Mouse (Mus musculus) limb, embryonic 15.5 days (tissue): ENCODE data around the gene Camk2n1. TPM values are rescaled to one million over a fixed set of nuclear protein-coding genes. Genes with fewer than 3 reads are reported as not detected.

ENCODE experiments used
- ATAC-seq: fragments of 200-750 bp; cut with Nextera tagmentation; 2 replicates; pipeline ENCODE4 v1.8.0; 2017; ENCODE audit warnings: low read depth, moderate TSS enrichment; ENCODE audit not compliant: insufficient number of reproducible peaks, low FRiP score, low TSS enrichment
- H3K27ac ChIP-seq: fragments of 300-500 bp; sonication (generic); 2 replicates; pipeline ENCODE4 v1.5.1; 2015; ENCODE audit warnings: moderate library complexity, mild to moderate bottlenecking, inconsistent platforms
- H3K27me3 ChIP-seq: fragments of 300-500 bp; sonication (generic); 2 replicates; pipeline ENCODE4 v1.6.1; 2015; ENCODE audit warnings: inconsistent platforms
- H3K36me3 ChIP-seq: fragments of 300-500 bp; sonication (generic); 2 replicates; pipeline ENCODE4 v1.6.1; 2015; ENCODE audit warnings: inconsistent platforms
- H3K4me1 ChIP-seq: fragments of 300-500 bp; sonication (generic); 2 replicates; pipeline ENCODE4 v1.6.1; 2015; ENCODE audit warnings: inconsistent platforms
- H3K4me2 ChIP-seq: fragments of 300-500 bp; sonication (generic); 2 replicates; pipeline ENCODE4 v1.6.1; 2015; ENCODE audit warnings: mild to moderate bottlenecking, inconsistent platforms
- H3K4me3 ChIP-seq: fragments of 300-500 bp; sonication (generic); 2 replicates; pipeline ENCODE4 v1.5.1; 2015; ENCODE audit warnings: mild to moderate bottlenecking, inconsistent platforms
- H3K9ac ChIP-seq: fragments of 300-500 bp; sonication (generic); 2 replicates; pipeline ENCODE4 v1.6.1; 2015; ENCODE audit warnings: inconsistent platforms
- H3K9me3 ChIP-seq: fragments of 300-500 bp; sonication (generic); 2 replicates; pipeline ENCODE4 v1.6.1; 2016; ENCODE audit warnings: inconsistent platforms
- WGBS: fragments of 180-500 bp; shearing (Covaris S2); methylation state at CpG from one replicate; pipeline ENCODE4 v1.1.7; 2015; 5-methylcytosine and 5-hydroxymethylcytosine counted together
- polyA plus RNA-seq: library from polyadenylated mRNA; unstranded; fragments of >200 nt; fragmentation: Nextera tagmentation; extraction: Ambion mirVana; gene quantifications from 2 replicates; pipeline ENCODE4 v1.2.1, GENCODE M21; 2015

Gene Camk2n1
- polyA plus RNA-seq, 1 experiment from 2014 or later: 2.2 TPM

- ATAC-seq: no peak
- H3K36me3 ChIP-seq: no peaks in the 10 kb centered on the region
- peaks cover 11% of the 10 kb centered on the region for H3K4me1 ChIP-seq
- H3K9me3 ChIP-seq: no peaks in the 10 kb centered on the region
- WGBS: 40% methylated on average over 7 of the region's 7 CpGs
- H3K27me3 ChIP-seq: peaks cover 33% of the 10 kb centered on the region
- H3K9ac ChIP-seq: no peak overlapping the region
- no peak overlapping the region for H3K4me2 ChIP-seq
- H3K27ac ChIP-seq: no peak overlapping the region
- no peak overlapping the region for H3K4me3 ChIP-seq
Observed at GRCm38 (mm10) chr4:138471241-138471640, 17.1 kb downstream of the Camk2n1 start.

GRCm38 (mm10) chr4:138479595-138479994, 25.5 kb downstream of the Camk2n1 start:
- Histone ChIP-seq H3K4me3 (no peak overlapping the region), H3K4me1 (no peaks in the 10 kb centered on the region), H3K36me3 (no peaks in the 10 kb centered on the region), H3K9ac (no peak overlapping the region), H3K27ac (no peak overlapping the region), H3K4me2 (no peak overlapping the region), H3K27me3 (peaks cover 18% of the 10 kb centered on the region), H3K9me3 (no peaks in the 10 kb centered on the region)
- no peak for ATAC-seq
- WGBS: 80% methylated on average over 7 of the region's 7 CpGs

GRCm38 (mm10) chr4:138480962-138481361, 26.8 kb downstream of the Camk2n1 start:
- H3K4me2 ChIP-seq: no peak overlapping the region
- H3K27me3 ChIP-seq: peaks cover 8% of the 10 kb centered on the region
- no peaks in the 10 kb centered on the region for H3K36me3 ChIP-seq
- H3K4me3 ChIP-seq: no peak overlapping the region
- no peaks in the 10 kb centered on the region for H3K4me1 ChIP-seq
- no peak for ATAC-seq
- no peak overlapping the region for H3K9ac ChIP-seq
- WGBS: 29% methylated on average over 9 of the region's 9 CpGs
- no peaks in the 10 kb centered on the region for H3K9me3 ChIP-seq
- H3K27ac ChIP-seq: no peak overlapping the region

- WGBS: 59% methylated on average over 8 of the region's 8 CpGs
Observed at GRCm38 (mm10) chr4:138482721-138483120, 28.6 kb downstream of the Camk2n1 start.

GRCm38 (mm10) chr4:138488241-138488640, 34.1 kb downstream of the Camk2n1 start:
- H3K9me3 ChIP-seq: no peaks in the 10 kb centered on the region
- no peak overlapping the region for H3K4me3 ChIP-seq
- ATAC-seq: no peak
- no peak overlapping the region for H3K4me2 ChIP-seq
- H3K27ac ChIP-seq: no peak overlapping the region
- H3K27me3 ChIP-seq: no peaks in the 10 kb centered on the region
- 67% methylated on average over 8 of the region's 8 CpGs for WGBS
- H3K9ac ChIP-seq: no peak overlapping the region
- H3K4me1 ChIP-seq: peaks cover 1% of the 10 kb centered on the region
- H3K36me3 ChIP-seq: no peaks in the 10 kb centered on the region

More at GRCm38 (mm10) chr4:138482721-138483120, 28.6 kb downstream of the Camk2n1 start:
- Histone ChIP-seq H3K27me3 (no peaks in the 10 kb centered on the region), H3K27ac (no peak overlapping the region), H3K9ac (no peak overlapping the region), H3K4me1 (no peaks in the 10 kb centered on the region), H3K9me3 (no peaks in the 10 kb centered on the region), H3K4me3 (no peak overlapping the region), H3K4me2 (no peak overlapping the region), H3K36me3 (no peaks in the 10 kb centered on the region)
- ATAC-seq: no peak

- Histone ChIP-seq H3K9me3 (no peaks in the 10 kb centered on the region), H3K27me3 (0 out of 2 replicates have a peak, but pooled peaks cover 5% of the 10 kb centered on the region), H3K9ac (no peak overlapping the region), H3K4me1 (peaks cover 29% of the 10 kb centered on the region), H3K4me2 (no peak overlapping the region), H3K27ac (no peak overlapping the region), H3K4me3 (no peak overlapping the region), H3K36me3 (no peaks in the 10 kb centered on the region)
- ATAC-seq: no peak
- 77% methylated on average over 4 of the region's 4 CpGs for WGBS
Observed at GRCm38 (mm10) chr4:138491088-138491487, 37.0 kb downstream of the Camk2n1 start.

- Histone ChIP-seq H3K9ac (no peak overlapping the region), H3K36me3 (no peaks in the 10 kb centered on the region), H3K4me3 (no peak overlapping the region), H3K4me1 (peaks cover 31% of the 10 kb centered on the region), H3K4me2 (no peak overlapping the region), H3K9me3 (no peaks in the 10 kb centered on the region), H3K27me3 (0 out of 2 replicates have a peak, but pooled peaks cover 5% of the 10 kb centered on the region), H3K27ac (no peak overlapping the region)
- WGBS: 40% methylated on average over 5 of the region's 5 CpGs
- no peak; the same call in 1 of the 2 replicates for ATAC-seq
Observed at GRCm38 (mm10) chr4:138493161-138494001, 39.3 kb downstream of the Camk2n1 start.

GRCm38 (mm10) chr4:138494905-138495304, 40.8 kb downstream of the Camk2n1 start:
- no peak overlapping the region for H3K9ac ChIP-seq
- H3K4me3 ChIP-seq: no peak overlapping the region
- no peaks in the 10 kb centered on the region for H3K9me3 ChIP-seq
- WGBS: 21% methylated on average over 5 of the region's 5 CpGs
- H3K4me2 ChIP-seq: no peak overlapping the region
- ATAC-seq: no peak
- H3K4me1 ChIP-seq: peaks cover 31% of the 10 kb centered on the region
- H3K36me3 ChIP-seq: no peaks in the 10 kb centered on the region
- no peak overlapping the region for H3K27ac ChIP-seq
- 0 out of 2 replicates have a peak, but pooled peaks cover 5% of the 10 kb centered on the region for H3K27me3 ChIP-seq

GRCm38 (mm10) chr4:138495775-138496174, 41.7 kb downstream of the Camk2n1 start:
- H3K36me3 ChIP-seq: no peaks in the 10 kb centered on the region
- 6% methylated on average over 13 of the region's 13 CpGs for WGBS
- no peaks in the 10 kb centered on the region for H3K9me3 ChIP-seq
- no peak for ATAC-seq
- no peak overlapping the region for H3K4me3 ChIP-seq
- H3K27me3 ChIP-seq: 0 out of 2 replicates have a peak, but pooled peaks cover 5% of the 10 kb centered on the region
- peak overlapping the region; percentile 22; the same call in 1 of the 2 replicates for H3K4me2 ChIP-seq
- H3K27ac ChIP-seq: no peak overlapping the region
- H3K4me1 ChIP-seq: peaks cover 31% of the 10 kb centered on the region
- no peak overlapping the region for H3K9ac ChIP-seq

GRCm38 (mm10) chr4:138496746-138497520, 42.8 kb downstream of the Camk2n1 start:
- ATAC-seq: no peak
- no peak overlapping the region for H3K4me3 ChIP-seq
- H3K4me1 ChIP-seq: peaks cover 31% of the 10 kb centered on the region
- H3K9ac ChIP-seq: no peak overlapping the region
- no peak overlapping the region for H3K4me2 ChIP-seq
- no peak overlapping the region for H3K27ac ChIP-seq
- no peaks in the 10 kb centered on the region for H3K9me3 ChIP-seq
- 0 out of 2 replicates have a peak, but pooled peaks cover 5% of the 10 kb centered on the region for H3K27me3 ChIP-seq
- H3K36me3 ChIP-seq: no peaks in the 10 kb centered on the region
- 68% methylated on average over 19 of the region's 24 CpGs for WGBS

- Histone ChIP-seq H3K4me1 (peaks cover 27% of the 10 kb centered on the region), H3K4me2 (no peak overlapping the region), H3K27ac (no peak overlapping the region), H3K36me3 (no peaks in the 10 kb centered on the region), H3K9ac (no peak overlapping the region), H3K9me3 (no peaks in the 10 kb centered on the region), H3K4me3 (no peak overlapping the region), H3K27me3 (peaks cover 16% of the 10 kb centered on the region)
- WGBS: 76% methylated on average over 21 of the region's 21 CpGs
- no peak for ATAC-seq
Observed at GRCm38 (mm10) chr4:138499856-138500645, 45.9 kb downstream of the Camk2n1 start.
